Mouse (Mus musculus): ENCODE results near the gene Glb1l3. TPM values are rescaled to one million over a fixed set of nuclear protein-coding genes. Genes with fewer than 3 reads are reported as not detected.

Gene Glb1l3
- polyA plus RNA-seq, 1 experiment from 2014 or later = not detected

DNA sequence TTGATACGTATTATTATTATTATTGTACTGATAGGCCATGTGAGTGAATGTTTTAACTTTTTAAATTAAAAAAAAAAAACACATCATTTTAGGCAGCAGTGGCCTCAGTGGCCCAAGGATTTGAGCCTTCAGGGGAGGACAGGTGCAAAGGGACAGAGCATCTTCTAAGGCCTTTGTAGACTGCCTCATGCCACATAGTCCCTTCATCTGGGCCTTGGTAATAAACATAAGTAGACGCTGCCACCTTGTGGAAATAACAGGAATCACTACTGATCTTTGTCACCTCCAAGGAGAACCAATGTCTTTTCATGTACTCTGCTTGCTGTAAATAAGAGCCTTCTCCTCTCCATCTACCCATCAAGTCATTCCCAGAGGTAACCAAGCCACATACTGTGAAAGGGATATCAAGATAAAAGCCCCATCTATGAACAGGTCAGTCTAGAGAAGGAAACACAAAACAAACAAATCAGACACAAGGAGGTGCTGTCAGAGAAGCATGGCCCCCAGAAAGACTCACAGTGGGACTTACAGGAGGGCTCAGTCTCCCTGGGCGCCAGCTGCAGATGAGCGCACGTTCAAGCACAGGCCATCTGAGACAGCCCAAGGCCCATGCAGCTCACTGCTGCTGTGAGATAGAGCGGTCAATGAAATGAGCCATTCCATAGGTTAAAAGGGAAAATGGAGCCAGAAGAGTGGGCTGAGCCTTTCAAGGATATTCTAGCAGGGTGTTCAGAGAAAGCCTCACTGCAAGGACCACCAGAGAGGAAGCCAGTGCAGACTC lies 84.4 kb downstream of the Glb1l3 start:
- WGBS = 60% methylated on average over 6 of the region's 6 CpGs

DNA sequence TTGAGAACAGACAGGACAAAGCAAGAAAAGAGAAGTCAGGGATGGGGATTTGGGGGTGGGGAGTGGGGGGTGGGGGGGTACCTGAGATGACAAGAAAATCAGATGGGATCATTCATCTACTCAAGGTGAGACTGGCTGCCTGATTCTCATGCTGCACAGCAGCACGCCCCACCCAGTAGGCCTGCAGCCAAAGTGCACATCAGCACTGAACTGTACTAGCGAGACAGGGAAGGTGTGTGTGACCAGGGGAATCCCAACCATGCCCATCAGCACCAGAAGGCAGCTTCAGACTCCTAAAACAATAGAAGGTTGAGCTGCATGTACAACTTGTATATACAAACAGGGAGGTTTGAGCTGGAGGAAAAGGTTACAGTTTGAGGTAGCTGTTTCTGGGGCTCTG lies 85.0 kb downstream of the Glb1l3 start:
- no peaks in the 10 kb centered on the region for H3K4me1 ChIP-seq (replicated peaks)
- no peaks in the 10 kb centered on the region for H3K9me3 ChIP-seq
- no peak overlapping the region for H3K4me3 ChIP-seq (replicated peaks)
- H3K9ac ChIP-seq (replicated peaks) = no peak overlapping the region
- no peak overlapping the region for H3K27ac ChIP-seq
- H3K36me3 ChIP-seq = no peaks in the 10 kb centered on the region
- no peak overlapping the region for H3K4me2 ChIP-seq (replicated peaks)
- no peaks in the 10 kb centered on the region for H3K27me3 ChIP-seq
- WGBS = 75% methylated on average over 2 of the region's 2 CpGs
- ATAC-seq = peak; percentile 55

More for the DNA sequence above, 84.4 kb downstream of the Glb1l3 start:
- H3K9ac ChIP-seq (replicated peaks) = no peak overlapping the region
- H3K4me2 ChIP-seq (replicated peaks) = no peak overlapping the region
- ATAC-seq = peak; percentile 83
- H3K4me1 ChIP-seq (replicated peaks) = no peaks in the 10 kb centered on the region
- no peak overlapping the region for H3K27ac ChIP-seq
- no peaks in the 10 kb centered on the region for H3K36me3 ChIP-seq
- no peaks in the 10 kb centered on the region for H3K27me3 ChIP-seq
- no peaks in the 10 kb centered on the region for H3K9me3 ChIP-seq
- H3K4me3 ChIP-seq (replicated peaks) = no peak overlapping the region

DNA sequence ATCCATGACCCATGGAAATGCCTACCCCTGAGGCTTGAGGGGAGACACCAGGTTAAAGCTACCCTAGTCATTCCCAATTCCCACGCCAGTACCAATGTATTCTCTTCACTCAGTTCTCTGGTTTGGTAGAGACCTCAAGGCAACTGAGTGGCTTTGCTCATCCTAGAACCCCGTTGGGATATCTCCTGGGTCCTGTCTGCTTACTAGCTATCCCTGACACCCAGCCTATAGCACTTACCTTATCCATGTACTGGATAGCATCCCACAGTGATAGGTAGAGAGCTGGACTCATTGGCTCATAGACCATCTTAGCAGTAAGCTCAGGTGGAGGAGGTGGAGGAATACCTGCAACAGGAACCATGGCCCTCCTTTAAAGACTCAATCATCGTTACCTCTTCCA lies 92.5 kb downstream of the Glb1l3 start:
- Histone ChIP-seq H3K27ac (no peak overlapping the region), H3K4me2 (replicated peaks) (no peak overlapping the region), H3K9ac (replicated peaks) (no peak overlapping the region), H3K4me3 (replicated peaks) (no peak overlapping the region), H3K27me3 (no peaks in the 10 kb centered on the region), H3K4me1 (replicated peaks) (no peaks in the 10 kb centered on the region), H3K36me3 (peaks cover 12% of the 10 kb centered on the region), H3K9me3 (no peaks in the 10 kb centered on the region)
- no peak for ATAC-seq
- 91% methylated on average over 3 of the region's 3 CpGs for WGBS

Other genes starting within 250 kb of the Glb1l3 start
- 20.1 and 26.2 TPM in 2 replicates for gene B3gat1, start 127.2 kb downstream of the Glb1l3 start, polyA plus RNA-seq (2015; fragmentation: Nextera tagmentation; extraction: Ambion mirVana)
- gene Glb1l2, start 54.4 kb downstream of the Glb1l3 start, polyA plus RNA-seq (2015; fragmentation: Nextera tagmentation; extraction: Ambion mirVana) = 2.0 and 2.5 TPM in 2 replicates
- 0.09 TPM in 1 of 2 replicates, not detected in the other for gene Gm1110, start 62.2 kb upstream of the Glb1l3 start, polyA plus RNA-seq (2015; fragmentation: Nextera tagmentation; extraction: Ambion mirVana)
- gene Acad8, start 138.7 kb upstream of the Glb1l3 start, polyA plus RNA-seq (2015; fragmentation: Nextera tagmentation; extraction: Ambion mirVana) = 35.7 and 37.3 TPM in 2 replicates
- 126 and 136 TPM in 2 replicates for gene Thyn1, start 138.8 kb upstream of the Glb1l3 start, polyA plus RNA-seq (2015; fragmentation: Nextera tagmentation; extraction: Ambion mirVana)
- 63.9 and 69.4 TPM in 2 replicates for gene Vps26b, start 169.2 kb upstream of the Glb1l3 start, polyA plus RNA-seq (2015; fragmentation: Nextera tagmentation; extraction: Ambion mirVana)
- 21.1 and 21.7 TPM in 2 replicates for gene Ncapd3, start 169.3 kb upstream of the Glb1l3 start, polyA plus RNA-seq (2015; fragmentation: Nextera tagmentation; extraction: Ambion mirVana)

Data from midbrain, embryonic 13.5 days (tissue).